Mouse (Mus musculus): ENCODE measurements around the gene Fbxw2.

Fbxw2 gene

GRCm38 (mm10) chr2:34774493-34774892 lies 51.6 kb downstream of the Fbxw2 start:
- in situ Hi-C loops (cut with MboI, MseI) = loop anchor here (10.0 kb wide), 1 partner anchor 190 kb away; the partner anchor contains the start of gene Traf1

GRCm38 (mm10) chr2:34773673-34774072 lies 52.4 kb downstream of the Fbxw2 start:
- in situ Hi-C loops (cut with MboI, MseI) = loop anchor here (10.0 kb wide), 1 partner anchor 191 kb away; the partner anchor contains the start of gene Traf1

- in situ Hi-C loops (cut with MboI, MseI) = loop anchor here (10.0 kb wide), 1 partner anchor 192 kb away; the partner anchor contains the start of gene Traf1
These were observed 53.6 kb downstream of the Fbxw2 start for GRCm38 (mm10) chr2:34772252-34773235.

- in situ Hi-C loops (cut with MboI, MseI) = loop anchor here (10.0 kb wide), 1 partner anchor 193 kb away; the partner anchor contains the start of gene Traf1
These were observed 54.5 kb downstream of the Fbxw2 start, which contains the start of gene Hspa5 for GRCm38 (mm10) chr2:34771368-34772226. TSS of gene Hspa5 (plus strand) at chr2:34771970.

GRCm38 (mm10) chr2:34770951-34771350 lies 55.2 kb downstream of the Fbxw2 start:
- in situ Hi-C loops (cut with MboI, MseI) = loop anchor here (10.0 kb wide), 1 partner anchor 194 kb away; the partner anchor contains the start of gene Traf1

GRCm38 (mm10) chr2:34770049-34770448 lies 56.1 kb downstream of the Fbxw2 start:
- in situ Hi-C loops (cut with MboI, MseI) = loop anchor here (10.0 kb wide), 1 partner anchor 195 kb away; the partner anchor contains the start of gene Traf1

- in situ Hi-C loops (cut with MboI, MseI) = loop anchor here (10.0 kb wide), 1 partner anchor 1300 kb away; the partner anchor contains the start of gene Zbtb43
These were observed 61.3 kb downstream of the Fbxw2 start for GRCm38 (mm10) chr2:34764801-34765200.

- in situ Hi-C loops (cut with MboI, MseI) = loop anchor here (10.0 kb wide), 1 partner anchor 1298 kb away; the partner anchor contains the start of gene Zbtb43
These were observed 63.2 kb downstream of the Fbxw2 start for GRCm38 (mm10) chr2:34762872-34763271.

- in situ Hi-C loops (cut with MboI, MseI) = loop anchor here (10.0 kb wide), 1 partner anchor 1297 kb away; the partner anchor contains the start of gene Zbtb43
These were observed 63.9 kb downstream of the Fbxw2 start for GRCm38 (mm10) chr2:34762174-34762573.

- in situ Hi-C loops (cut with MboI, MseI) = loop anchor here (10.0 kb wide), 1 partner anchor 1296 kb away; the partner anchor contains the start of gene Zbtb43
These were observed 64.8 kb downstream of the Fbxw2 start for GRCm38 (mm10) chr2:34761272-34761671.

GRCm38 (mm10) chr2:34757341-34757740 lies 68.8 kb downstream of the Fbxw2 start:
- in situ Hi-C loops (cut with MboI, MseI) = no loop called here

GRCm38 (mm10) chr2:34754551-34755358 lies 71.4 kb downstream of the Fbxw2 start, which contains the start of gene Gapvd1:
TSS of gene Gapvd1 (minus strand) at chr2:34755232.
- in situ Hi-C loops (cut with MboI, MseI) = no loop called here

Data from regulatory T cell (primary cell).